Mouse (Mus musculus) MEL (cell line): ENCODE results near the gene Pcnt. TPM values are rescaled to one million over a fixed set of nuclear protein-coding genes. Genes with fewer than 3 reads are reported as not detected.

Source experiments
- DNase-seq: peaks from one replicate; pipeline ENCODE4 v3.0.0; 2011; ENCODE audit warnings: low read depth, low spot score
- H3K27ac ChIP-seq: 2 replicates; pipeline ENCODE4 v1.5.1; 2012; ENCODE audit warnings: low read depth, mild to moderate bottlenecking, control low read depth, low read length, moderate library complexity; ENCODE audit not compliant: control insufficient read depth
- H3K27me3 ChIP-seq, 2 experiments: fragments of 150-350 bp in 1 of 2; sonication (generic) in 1 of 2; 2 replicates each; pipeline ENCODE4 v1.6.1; 2012; ENCODE audit warnings: low read length in 2 of 2, mild to moderate bottlenecking in 2 of 2, improper control_type of control experiment in 1 of 2, moderate library complexity in 1 of 2; ENCODE audit not compliant: insufficient read depth in 2 of 2, control insufficient read depth in 1 of 2
- H3K36me3 ChIP-seq, 2 experiments: 2 replicates each; pipeline ENCODE4 v1.6.1; 2012 to 2014; ENCODE audit warnings: low read length in 2 of 2, improper control_type of control experiment in 1 of 2, inconsistent platforms in 1 of 2, mild to moderate bottlenecking in 1 of 2; ENCODE audit not compliant: insufficient read depth in 2 of 2, control insufficient read depth in 1 of 2
- H3K4me1 ChIP-seq, 2 experiments: fragments of 150-350 bp in 1 of 2; sonication (generic) in 1 of 2; 2 replicates each; pipeline ENCODE4 v1.6.1; 2012; ENCODE audit warnings: low read length in 2 of 2, improper control_type of control experiment in 1 of 2, mild to moderate bottlenecking in 1 of 2; ENCODE audit not compliant: insufficient read depth in 2 of 2, control insufficient read depth in 1 of 2
- H3K4me3 ChIP-seq, 2 experiments: fragments of 150-350 bp in 1 of 2; sonication (generic) in 1 of 2; 2 replicates each; pipeline ENCODE4 v1.5.1; 2012; ENCODE audit warnings: low read depth in 2 of 2, low read length in 2 of 2, mild to moderate bottlenecking in 2 of 2, moderate library complexity in 2 of 2, control low read depth in 1 of 2, improper control_type of control experiment in 1 of 2; ENCODE audit not compliant: control insufficient read depth in 1 of 2, insufficient read depth in 1 of 2
- H3K79me2 ChIP-seq: 2 replicates; pipeline ENCODE4 v1.6.1; 2012; ENCODE audit warnings: mild to moderate bottlenecking, low read length, moderate library complexity; ENCODE audit not compliant: control insufficient read depth, poor library complexity, insufficient read depth
- H3K9ac ChIP-seq: 2 replicates; pipeline ENCODE4 v1.6.1; 2012; ENCODE audit warnings: low read depth, mild to moderate bottlenecking, control low read depth, low read length, moderate library complexity; ENCODE audit not compliant: control insufficient read depth, poor library complexity, severe bottlenecking
- H3K9me3 ChIP-seq: fragments of 150-350 bp; sonication (generic); replicated peaks from 2 replicates; pipeline ENCODE4 v1.6.1; 2012; ENCODE audit warnings: mild to moderate bottlenecking, low read length, improper control_type of control experiment, moderate library complexity; ENCODE audit not compliant: insufficient read depth
- BHLHE40 ChIP-seq: IDR thresholded peaks from 2 replicates; pipeline ENCODE4 v1.6.1; 2012; ENCODE audit warnings: low read depth, mild to moderate bottlenecking, inconsistent platforms, low read length, improper control_type of control experiment, borderline replicate concordance
- ELF1 ChIP-seq: IDR thresholded peaks from 2 replicates; pipeline ENCODE4 v1.6.1; 2014; ENCODE audit warnings: low read depth, mild to moderate bottlenecking, inconsistent platforms, low read length, improper control_type of control experiment, moderate library complexity
- EP300 ChIP-seq, 2 experiments: IDR thresholded peaks; 2 replicates each; pipeline ENCODE4 v1.6.1; 2011; ENCODE audit warnings: improper control_type of control experiment in 2 of 2, low read length in 2 of 2, low read depth in 1 of 2, mild to moderate bottlenecking in 1 of 2
- ETS1 ChIP-seq: IDR thresholded peaks from 2 replicates; pipeline ENCODE4 v1.6.1; 2012; ENCODE audit warnings: low read depth, mild to moderate bottlenecking, inconsistent platforms, low read length, improper control_type of control experiment, moderate library complexity
- GABPA ChIP-seq: IDR thresholded peaks from 2 replicates; pipeline ENCODE4 v1.6.1; 2012; ENCODE audit warnings: low read depth, mild to moderate bottlenecking, inconsistent platforms, low read length, improper control_type of control experiment, moderate library complexity
- HCFC1 ChIP-seq: IDR thresholded peaks from 2 replicates; pipeline ENCODE4 v1.6.1; 2012; ENCODE audit warnings: low read depth, mild to moderate bottlenecking, inconsistent platforms, low read length, improper control_type of control experiment, moderate library complexity
- MEF2A ChIP-seq: IDR thresholded peaks from 2 replicates; pipeline ENCODE4 v1.6.1; 2014; ENCODE audit warnings: low read depth, mild to moderate bottlenecking, inconsistent platforms, low read length, improper control_type of control experiment; ENCODE audit not compliant: poor library complexity, insufficient replicate concordance, severe bottlenecking; ENCODE audit errors: extremely low read depth
- MXI1 ChIP-seq: IDR thresholded peaks from 2 replicates; pipeline ENCODE4 v1.6.1; 2011; ENCODE audit warnings: mild to moderate bottlenecking, low read depth, low read length, improper control_type of control experiment
- NELFE ChIP-seq: IDR thresholded peaks from 2 replicates; pipeline ENCODE4 v1.6.1; 2011; ENCODE audit warnings: low read depth, low read length, improper control_type of control experiment
- NRF1 ChIP-seq: IDR thresholded peaks from 2 replicates; pipeline ENCODE4 v1.6.1; 2014; ENCODE audit warnings: low read depth, mild to moderate bottlenecking, inconsistent platforms, low read length, improper control_type of control experiment, moderate library complexity; ENCODE audit not compliant: poor library complexity, insufficient read depth, severe bottlenecking
- POLR2AphosphoS5 ChIP-seq: IDR thresholded peaks from 2 replicates; pipeline ENCODE4 v1.6.1; 2012; ENCODE audit warnings: low read depth, borderline replicate concordance, mild to moderate bottlenecking, inconsistent platforms, low read length, moderate library complexity, mixed read lengths
- RCOR1 ChIP-seq: IDR thresholded peaks from 2 replicates; pipeline ENCODE4 v1.6.1; 2012; ENCODE audit warnings: low read depth, mild to moderate bottlenecking, inconsistent platforms, low read length, improper control_type of control experiment
- SIN3A ChIP-seq: IDR thresholded peaks from 2 replicates; pipeline ENCODE4 v1.6.1; 2012; ENCODE audit warnings: low read length, improper control_type of control experiment, inconsistent platforms
- TBP ChIP-seq: IDR thresholded peaks from 2 replicates; pipeline ENCODE4 v1.8.0; 2011; ENCODE audit warnings: low read depth, low read length, improper control_type of control experiment
- TCF12 ChIP-seq: IDR thresholded peaks from 2 replicates; pipeline ENCODE4 v1.6.1; 2014; ENCODE audit warnings: low read depth, mild to moderate bottlenecking, inconsistent platforms, low read length, improper control_type of control experiment, moderate library complexity
- ZC3H11A ChIP-seq: IDR thresholded peaks from 2 replicates; pipeline ENCODE4 v1.6.1; 2012; ENCODE audit warnings: low read depth, mild to moderate bottlenecking, inconsistent platforms, low read length, improper control_type of control experiment
- ZNF384 ChIP-seq: IDR thresholded peaks from 2 replicates; pipeline ENCODE4 v1.6.1; 2012; ENCODE audit warnings: low read depth, mild to moderate bottlenecking, inconsistent platforms, low read length, improper control_type of control experiment
- polyA plus RNA-seq, 2 experiments: library from polyadenylated mRNA; stranded (reverse) in 1 of 2; unstranded in 1 of 2; fragments of >175 nt in 1 of 2; fragments of >200 nt in 1 of 2; gene quantifications; 2 replicates each; pipeline versions ENCODE4 v1.2.1 to v1.2.4; 2012; ENCODE audit warnings: low replicate concordance in 2 of 2, low read depth in 1 of 2; ENCODE audit not compliant: insufficient read length in 2 of 2, insufficient read depth in 1 of 2, missing spikeins in 1 of 2
- total RNA-seq: library from RNA; depleted of rRNA; stranded (reverse); fragments of 300-350 nt; gene quantifications from 2 replicates; pipeline ENCODE4 v1.2.3, GENCODE M21; 2012

Pcnt gene
- total and polyA plus RNA-seq, 3 experiments, result 30.7 to 51.3 (median 36.4) TPM

DNA sequence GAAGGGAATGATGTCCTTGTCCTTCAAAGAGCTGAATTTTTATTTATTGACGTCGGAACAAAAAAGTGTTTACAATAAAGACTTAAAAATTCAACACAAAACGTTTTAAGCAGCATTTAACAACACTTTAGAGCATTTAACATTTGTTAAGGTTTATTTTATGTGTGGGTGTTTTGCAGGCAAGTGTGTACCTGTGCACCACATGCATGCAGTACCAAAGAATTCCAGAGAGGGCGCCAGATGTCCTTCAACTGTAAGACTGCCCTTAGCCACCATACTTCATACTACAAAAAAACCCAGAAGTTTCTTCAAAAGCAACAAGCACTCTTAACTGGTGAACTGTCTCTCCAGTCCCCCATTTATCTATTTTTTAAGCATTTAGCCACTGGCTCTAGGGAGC, 96.0 kb downstream of the Pcnt start (continued):
- no peak for TF ChIP-seq GABPA
- no peak for TF ChIP-seq MEF2A
- TF ChIP-seq ELF1, result no peak
- TF ChIP-seq POLR2AphosphoS5, result no peak
- TF ChIP-seq, all 39 proteins: peak for 6

GRCm38 (mm10) chr10:76346043-76346491, 96.5 kb downstream of the Pcnt start:
- DNase-seq, result peak; percentile 73
- H3K4me1 ChIP-seq, result peaks cover 0 to 2% of the 10 kb centered on the region in 2 experiments; a peak in 2 of 4 replicates
- H3K27me3 ChIP-seq, result no peaks in the 10 kb centered on the region
- peak overlapping the region; percentile 36 for H3K27ac ChIP-seq
- TF ChIP-seq ZNF384 (peak; percentile 66), EP300 (IDR thresholded peaks at IDR 0.05; ENCODE audit: low read depth in 1 of 2, low read length in 2 of 2) (no peak), TBP (no peak), BHLHE40 (no peak), SIN3A (peak; percentile 65; the same call in 1 of the 2 replicates), TCF12 (0 out of 2 replicates have a peak, but pooled peaks have one; percentile 13), ZC3H11A (no peak), ETS1 (0 out of 2 replicates have a peak, but pooled peaks have one; percentile 45), NRF1 (no peak), RCOR1 (peak; percentile 56), NELFE (peak; percentile 32; the same call in 1 of the 2 replicates), HCFC1 (peak; percentile 65; the same call in 1 of the 2 replicates)
- H3K79me2 ChIP-seq, result no peaks in the 10 kb centered on the region; the same call in 1 of the 2 replicates
- peak overlapping the region; percentile 46 for H3K9ac ChIP-seq
- peak overlapping the region; percentile 63 to 82 for H3K4me3 ChIP-seq
- H3K36me3 ChIP-seq, result peaks cover 3 to 4% of the 10 kb centered on the region in 2 experiments; a peak in 2 of 4 replicates
- H3K9me3 ChIP-seq, result no peaks in the 10 kb centered on the region

DNA sequence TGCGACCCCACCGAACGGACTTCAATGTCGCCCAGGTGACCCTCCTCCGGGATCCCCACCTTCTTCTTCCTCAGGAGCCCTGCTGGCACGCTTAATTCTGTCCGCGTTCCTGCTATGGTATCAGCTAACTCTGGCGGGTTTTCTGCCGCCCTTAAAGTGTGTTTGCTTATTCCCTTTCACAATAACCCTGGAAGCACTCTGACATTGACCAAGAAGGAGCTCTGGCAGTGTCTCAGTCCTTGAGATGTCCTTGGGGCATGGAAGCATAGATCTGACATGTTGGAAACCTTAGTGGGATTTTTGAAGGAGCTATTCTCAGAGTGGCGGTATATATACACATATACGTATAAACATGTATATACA, 97.1 kb downstream of the Pcnt start:
- no peaks in the 10 kb centered on the region; the same call in 1 of the 2 replicates for H3K79me2 ChIP-seq
- H3K27ac ChIP-seq, result peak overlapping the region; percentile 62
- H3K9ac ChIP-seq, result peak overlapping the region; percentile 80
- TF ChIP-seq ELF1 (no peak), SIN3A (0 out of 2 replicates have a peak, but pooled peaks have one; percentile 19), MXI1 (peak; percentile 32; the same call in 1 of the 2 replicates)
- no peaks in the 10 kb centered on the region for H3K27me3 ChIP-seq
- no peak for DNase-seq
- H3K4me3 ChIP-seq, result peak overlapping the region; percentile 82
- H3K9me3 ChIP-seq, result no peaks in the 10 kb centered on the region
- peaks cover 0 to 2% of the 10 kb centered on the region in 2 experiments; a peak in 2 of 4 replicates for H3K4me1 ChIP-seq
- H3K36me3 ChIP-seq, result peaks cover 0 to 4% of the 10 kb centered on the region in 2 experiments; a peak in 1 of 4 replicates
